Mouse (Mus musculus) brain, embryonic 14.5 days (tissue): ENCODE data around the gene Rnasel.

Experiments
- CTCF ChIP-seq: fragments of 200-500 bp; IDR thresholded peaks from 2 replicates; pipeline ENCODE4 v1.5.1; 2012; ENCODE audit warnings: inconsistent platforms, mild to moderate bottlenecking, moderate library complexity, borderline replicate concordance; ENCODE audit not compliant: insufficient read depth, insufficient read length; ENCODE audit errors: extremely low read depth
- POLR2A ChIP-seq: fragments of 200-500 bp; IDR thresholded peaks from 2 replicates; pipeline ENCODE4 v1.6.1; 2012; ENCODE audit warnings: mild to moderate bottlenecking, inconsistent platforms, borderline replicate concordance; ENCODE audit not compliant: poor library complexity, insufficient read depth, insufficient read length, severe bottlenecking; ENCODE audit errors: extremely low read depth

DNA sequence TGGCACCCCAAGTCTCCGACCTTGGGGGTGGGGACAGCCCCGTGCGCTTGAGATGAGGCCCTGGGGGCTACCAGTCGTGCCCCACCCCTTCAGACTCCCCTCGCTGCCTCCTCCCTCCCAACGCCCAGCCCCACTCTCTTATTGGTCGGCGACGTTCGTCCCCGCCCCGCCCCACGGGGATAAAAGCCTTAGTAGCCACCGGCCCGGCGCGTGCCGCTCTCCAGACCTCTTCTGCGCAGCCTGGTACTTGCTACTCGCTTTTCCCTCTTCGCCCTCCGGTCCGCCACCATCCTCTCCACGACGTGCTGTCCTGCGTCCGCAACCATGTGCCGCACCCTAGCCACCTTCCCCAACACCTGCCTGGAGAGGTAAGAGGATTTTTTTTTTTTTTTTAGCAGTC lies 9.1 kb upstream of the Rnasel start, which contains the start of gene Rgs16:
- TF ChIP-seq POLR2A: peak; percentile 55; the same call in 1 of the 2 replicates
- TF ChIP-seq CTCF: no peak
